Comparison of ENCODE assay signal across 9 mouse cellular contexts in genomic region chr7:143583956-143584355, GRCm38 (mm10). TPM values are rescaled to one million over a fixed set of nuclear protein-coding genes. Genes with fewer than 3 reads are reported as not detected.
A peak's percentile ranks its signal among the peaks of the same experiment; 100 is the strongest.
DNase-seq lines count a peak whose midpoint lies in the region; ATAC-seq and TF ChIP-seq lines count a peak whose summit lies in the region.
"Had no signal": no experiment of that assay in that cellular context is flagged by ENCODE, and none has a peak within 500 bp of the region (broad histone marks: within the 10 kb centered on the region; RNA-seq: fewer than 3 reads in every experiment).

No protein-coding gene starts in this region.

- TF ChIP-seq CTCF in G1E (IDR thresholded peaks at IDR 0.05; ENCODE audit: low read depth, low read length), result peak; percentile 82

- H3K9me3 ChIP-seq in hindbrain, embryonic 14.5 days (ENCODE audit: control insufficient read depth, low read length), result no peaks in the 10 kb centered on the region
- no peaks in the 10 kb centered on the region for H3K9me3 ChIP-seq in hindbrain, embryonic 16.5 days (ENCODE audit: control insufficient read depth, low read length)
- H3K9me3 ChIP-seq in G1E (replicated peaks), result no peaks in the 10 kb centered on the region

- H3K4me1 ChIP-seq in hindbrain, embryonic 14.5 days (replicated peaks; ENCODE audit: control insufficient read depth, insufficient read depth, low read length), result no peaks in the 10 kb centered on the region
- no peaks in the 10 kb centered on the region for H3K4me1 ChIP-seq in hindbrain, embryonic 16.5 days (ENCODE audit: control insufficient read depth, insufficient read depth, low read depth, low read length)
- H3K4me1 ChIP-seq in G1E (ENCODE audit: insufficient read depth, low read depth, low read length), result peaks cover 23% of the 10 kb centered on the region

- H3K9ac ChIP-seq in hindbrain, embryonic 14.5 days, result no peak overlapping the region
- H3K9ac ChIP-seq in hindbrain, embryonic 16.5 days (ENCODE audit: low read depth, low read length), result no peak overlapping the region

- H3K36me3 ChIP-seq in hindbrain, embryonic 14.5 days (replicated peaks; ENCODE audit: control insufficient read depth, insufficient read depth), result peaks cover 95% of the 10 kb centered on the region
- peaks cover 21% of the 10 kb centered on the region for H3K36me3 ChIP-seq in hindbrain, embryonic 16.5 days (ENCODE audit: control insufficient read depth, insufficient read depth, low read length)
- peaks cover 99% of the 10 kb centered on the region for H3K36me3 ChIP-seq in G1E (replicated peaks)

- 30% methylated on average over 3 of the region's 3 CpGs for WGBS in hindbrain, embryonic 14.5 days
- WGBS in hindbrain, embryonic 16.5 days, result 25% methylated on average over 3 of the region's 3 CpGs

- ATAC-seq in hindbrain, embryonic 14.5 days (ENCODE audit: low FRiP score), result no peak
- no peak for ATAC-seq in hindbrain, embryonic 16.5 days
- ATAC-seq in G1E (ENCODE audit: extremely low read depth, insufficient number of reproducible peaks, low FRiP score, poor library complexity, severe bottlenecking), result no peak

- no peaks in the 10 kb centered on the region for H3K27me3 ChIP-seq in hindbrain, embryonic 14.5 days (ENCODE audit: control insufficient read depth, insufficient read depth, low read length)
- no peaks in the 10 kb centered on the region for H3K27me3 ChIP-seq in hindbrain, embryonic 16.5 days (replicated peaks; ENCODE audit: control insufficient read depth, insufficient read depth, low read length)
- no peaks in the 10 kb centered on the region for H3K27me3 ChIP-seq in G1E (ENCODE audit: insufficient read depth, low read length)

- intact Hi-C loops in gastrocnemius, postnatal 36 days (cut with DNase I), result loop anchor here (1.0 to 5.0 kb wide), 2 partner anchors 113 to 178 kb away; no protein-coding TSS in a partner anchor

- no peak overlapping the region for H3K4me3 ChIP-seq in hindbrain, embryonic 14.5 days (replicated peaks; ENCODE audit: low read length)
- no peak overlapping the region for H3K4me3 ChIP-seq in hindbrain, embryonic 16.5 days (ENCODE audit: low read length)
- no peak overlapping the region for H3K4me3 ChIP-seq in G1E (ENCODE audit: low read depth, low read length)
- H3K4me3 ChIP-seq: erythroblast, embryonic 14.5 days had no signal

- no peak overlapping the region for H3K27ac ChIP-seq in hindbrain, embryonic 14.5 days
- no peak overlapping the region for H3K27ac ChIP-seq in hindbrain, embryonic 16.5 days (ENCODE audit: low read depth, low read length)

- no peak overlapping the region for H3K4me2 ChIP-seq in hindbrain, embryonic 14.5 days (replicated peaks)
- no peak overlapping the region for H3K4me2 ChIP-seq in hindbrain, embryonic 16.5 days (ENCODE audit: low read length)

- peak; percentile 67 for DNase-seq in hindbrain, embryonic 14.5 days (ENCODE audit: low spot score)
- DNase-seq in G1E (ENCODE audit: low spot score), result peak; percentile 59
- peak; percentile 31 for DNase-seq in cerebellum, adult 8-10 months
- DNase-seq in gastrocnemius, postnatal 36 days, result peak; percentile 31 to 58
- peak; percentile 18 to 73 for DNase-seq in layer of hippocampus, postnatal 25 days (ENCODE audit: extremely low spot score in 1 of 2, low spot score in 1 of 2)
- DNase-seq in natural killer cell, adult 2 months (ENCODE audit: low spot score in 2 of 2), result peak; percentile 57 to 79
- DNase-seq in thymus, adult 18-20 months, result peak; percentile 22 to 26

RNA-seq across cellular contexts. Expression of gene Cars, which starts 15.9 kb away (rescaled TPM):
- 62.4 and 70.5 TPM in 2 replicates for polyA plus RNA-seq in hindbrain, embryonic 14.5 days (2014; fragmentation: Nextera tagmentation; extraction: Ambion mirVana)
- 71.6 and 73.9 TPM in 2 replicates for polyA plus RNA-seq in hindbrain, embryonic 16.5 days (2015; fragmentation: Nextera tagmentation; extraction: Ambion mirVana)
- 58.2 and 74.8 TPM in 2 replicates for total RNA-seq in G1E (2014; fragmentation: Nextera tagmentation)
- 41.3 and 54.5 TPM in 2 replicates for total RNA-seq in G1E (2017)
- polyA plus RNA-seq in G1E (2012), result 46.4 and 80.5 TPM in 2 replicates
- 10 to 100 TPM; 33.9 to 38.6 TPM for total RNA-seq in gastrocnemius, postnatal 36 days (2021)
- 10 to 100 TPM; 46.0 to 56.4 TPM for total RNA-seq in layer of hippocampus, postnatal 25 days (2021)

RNA-seq across cellular contexts. Expression of gene Nap1l4, which starts 35.0 kb away (rescaled TPM):
- polyA plus RNA-seq in hindbrain, embryonic 14.5 days (2014; fragmentation: Nextera tagmentation; extraction: Ambion mirVana), result 151 and 170 TPM in 2 replicates
- polyA plus RNA-seq in hindbrain, embryonic 16.5 days (2015; fragmentation: Nextera tagmentation; extraction: Ambion mirVana), result 323 and 328 TPM in 2 replicates
- total RNA-seq in G1E (2014; fragmentation: Nextera tagmentation) (96.6 and 138 TPM in 2 replicates), G1E (2017) (146 and 158 TPM in 2 replicates)
- 59.5 and 84.7 TPM in 2 replicates for polyA plus RNA-seq in G1E (2012)
- 100 to 1,000 TPM; 167 to 189 TPM for total RNA-seq in gastrocnemius, postnatal 36 days (2021)
- 100 to 1,000 TPM; 114 to 125 TPM for total RNA-seq in layer of hippocampus, postnatal 25 days (2021)

RNA-seq across cellular contexts. Expression of gene Tnfrsf26, which starts 44.6 kb away (rescaled TPM):
- polyA plus RNA-seq in hindbrain, embryonic 14.5 days (2014; fragmentation: Nextera tagmentation; extraction: Ambion mirVana), result 0.17 and 0.33 TPM in 2 replicates
- polyA plus RNA-seq in hindbrain, embryonic 16.5 days (2015; fragmentation: Nextera tagmentation; extraction: Ambion mirVana), result 0.07 and 0.18 TPM in 2 replicates
- total RNA-seq in G1E (2014; fragmentation: Nextera tagmentation) (0.38 TPM in 1 of 2 replicates, not detected in the other), G1E (2017) (0.17 and 0.38 TPM in 2 replicates)
- polyA plus RNA-seq in G1E (2012), result not detected in 2 replicates
- under 1 TPM; 0.10 to 0.20 TPM for total RNA-seq in gastrocnemius, postnatal 36 days (2021)
- total RNA-seq in layer of hippocampus, postnatal 25 days (2021), result under 1 TPM in 1 of 2 experiments, not detected in 1; 0.19 TPM
- polyA plus RNA-seq: erythroblast, embryonic 14.5 days had no signal
